Mouse (Mus musculus) erythroblast, embryonic 14.5 days (primary cell): ENCODE results near the gene Olig1.

Experiments
- GATA1 ChIP-seq: IDR thresholded peaks from 2 replicates; pipeline ENCODE4 v1.6.1; 2012; ENCODE audit warnings: low read length, inconsistent platforms, mixed read lengths
- TAL1 ChIP-seq: IDR thresholded peaks from 3 replicates; pipeline ENCODE4 v1.6.1; 2012; ENCODE audit warnings: low read length, inconsistent platforms, mixed read lengths

DNA sequence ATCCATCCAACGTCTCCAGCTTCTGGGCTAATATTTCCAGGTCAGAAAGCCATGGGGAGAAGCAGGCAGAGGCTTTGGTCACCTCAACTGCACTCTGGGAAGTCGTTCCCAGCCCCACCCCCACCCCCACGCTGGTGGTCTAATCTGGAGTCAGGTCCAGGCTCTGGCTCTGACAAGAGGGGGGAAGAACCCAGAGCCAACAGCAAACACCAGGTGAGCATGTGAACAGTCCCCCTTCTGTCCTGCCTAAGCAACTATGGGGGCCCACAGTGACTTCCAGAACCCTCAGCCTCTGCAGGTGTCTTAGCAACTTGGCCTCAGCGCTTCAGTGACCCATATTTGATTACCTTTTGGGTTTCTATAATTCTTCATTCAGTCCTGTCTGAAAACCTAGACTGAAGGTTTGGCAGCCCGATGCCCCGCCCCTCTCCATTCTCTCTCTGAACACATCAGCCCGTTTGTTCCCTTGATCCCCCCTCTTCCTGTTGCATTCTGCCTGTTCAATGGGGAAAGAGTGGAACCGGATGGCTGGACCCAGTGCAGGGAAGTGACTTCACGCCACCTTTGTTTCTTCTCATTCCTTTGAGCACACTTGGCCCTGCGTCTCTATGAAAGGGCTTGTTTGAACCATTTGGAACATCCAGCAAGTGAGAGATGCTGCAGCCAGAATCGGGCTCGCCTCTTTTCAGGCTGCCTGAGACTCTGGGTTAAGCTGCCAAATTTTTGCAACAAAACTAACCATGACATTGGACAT lies 6.9 kb upstream of the Olig1 start:
- TF ChIP-seq GATA1 (no peak), TAL1 (no peak)
